Mouse (Mus musculus): ENCODE data around the gene C330007P06Rik. TPM values are rescaled to one million over a fixed set of nuclear protein-coding genes. Genes with fewer than 3 reads are reported as not detected.

Gene C330007P06Rik
- polyA plus RNA-seq, 2 experiments: 21.1 to 34.6 TPM

- Histone ChIP-seq H3K27me3 (ENCODE audit: control insufficient read depth, insufficient read depth, low read length) (no peaks in the 10 kb centered on the region), H3K9ac (ENCODE audit: low read depth, low read length, severe bottlenecking) (no peak overlapping the region), H3K4me3 (replicated peaks; ENCODE audit: low read length) (peak overlapping the region; percentile 39), H3K36me3 (ENCODE audit: control insufficient read depth, insufficient read depth, low read length) (no peaks in the 10 kb centered on the region), H3K4me1 (ENCODE audit: control insufficient read depth, insufficient read depth, low read length) (no peaks in the 10 kb centered on the region), H3K27ac (replicated peaks; ENCODE audit: low read depth, low read length) (peak overlapping the region; percentile 55; the same call in 1 of the 2 replicates), H3K4me2 (replicated peaks; ENCODE audit: low read depth, low read length, severe bottlenecking) (peak overlapping the region; percentile 49; the same call in 1 of the 2 replicates), H3K9me3 (ENCODE audit: control insufficient read depth, low read length) (no peaks in the 10 kb centered on the region)
- DNase-seq (ENCODE audit: low spot score): no peak
- TF ChIP-seq POLR2A (IDR thresholded peaks at IDR 0.05; ENCODE audit: borderline replicate concordance, extremely low read depth, insufficient read depth, insufficient read length): no peak
- ATAC-seq (ENCODE audit: low FRiP score, low read depth): no peak
- WGBS: 63% methylated on average over 6 of the region's 6 CpGs
Observed at GRCm38 (mm10) chrX:36808318-36808683, 65.6 kb downstream of the C330007P06Rik start.

GRCm38 (mm10) chrX:36807360-36808317 lies 66.3 kb downstream of the C330007P06Rik start:
- Histone ChIP-seq H3K27ac (replicated peaks; ENCODE audit: low read depth, low read length) (peak overlapping the region; percentile 55; the same call in 1 of the 2 replicates), H3K9ac (ENCODE audit: low read depth, low read length, severe bottlenecking) (peak overlapping the region; percentile 31), H3K27me3 (ENCODE audit: control insufficient read depth, insufficient read depth, low read length) (no peaks in the 10 kb centered on the region), H3K4me1 (ENCODE audit: control insufficient read depth, insufficient read depth, low read length) (no peaks in the 10 kb centered on the region), H3K4me3 (replicated peaks; ENCODE audit: low read length) (peak overlapping the region; percentile 39), H3K4me2 (replicated peaks; ENCODE audit: low read depth, low read length, severe bottlenecking) (peak overlapping the region; percentile 49), H3K36me3 (ENCODE audit: control insufficient read depth, insufficient read depth, low read length) (no peaks in the 10 kb centered on the region), H3K9me3 (ENCODE audit: control insufficient read depth, low read length) (no peaks in the 10 kb centered on the region)
- 21% methylated on average over 45 of the region's 45 CpGs for WGBS
- DNase-seq (ENCODE audit: low spot score) (peak; percentile 79), ATAC-seq (ENCODE audit: low FRiP score, low read depth) (peak; percentile 90)
- no peak for TF ChIP-seq POLR2A (IDR thresholded peaks at IDR 0.05; ENCODE audit: borderline replicate concordance, extremely low read depth, insufficient read depth, insufficient read length)

- H3K27me3 ChIP-seq (ENCODE audit: control insufficient read depth, insufficient read depth, low read length): no peaks in the 10 kb centered on the region
- DNase-seq (ENCODE audit: low spot score) (no peak), ATAC-seq (ENCODE audit: low FRiP score, low read depth) (no peak)
- no peaks in the 10 kb centered on the region for H3K9me3 ChIP-seq (ENCODE audit: control insufficient read depth, low read length)
- no peak for TF ChIP-seq POLR2A (IDR thresholded peaks at IDR 0.05; ENCODE audit: borderline replicate concordance, extremely low read depth, insufficient read depth, insufficient read length)
- no peak overlapping the region for H3K9ac ChIP-seq (ENCODE audit: low read depth, low read length, severe bottlenecking)
- H3K4me3 ChIP-seq (replicated peaks; ENCODE audit: low read length): no peak overlapping the region
- 58% methylated on average over 5 of the region's 5 CpGs for WGBS
- no peaks in the 10 kb centered on the region for H3K36me3 ChIP-seq (ENCODE audit: control insufficient read depth, insufficient read depth, low read length)
- H3K4me1 ChIP-seq (ENCODE audit: control insufficient read depth, insufficient read depth, low read length): no peaks in the 10 kb centered on the region
- H3K4me2 ChIP-seq (replicated peaks; ENCODE audit: low read depth, low read length, severe bottlenecking): no peak overlapping the region
- no peak overlapping the region for H3K27ac ChIP-seq (replicated peaks; ENCODE audit: low read depth, low read length)
Observed at GRCm38 (mm10) chrX:36805466-36806235, 68.3 kb downstream of the C330007P06Rik start.

- H3K4me1 ChIP-seq (ENCODE audit: control insufficient read depth, insufficient read depth, low read length): no peaks in the 10 kb centered on the region
- TF ChIP-seq POLR2A (IDR thresholded peaks at IDR 0.05; ENCODE audit: borderline replicate concordance, extremely low read depth, insufficient read depth, insufficient read length): no peak
- ATAC-seq (ENCODE audit: low FRiP score, low read depth) (no peak), DNase-seq (ENCODE audit: low spot score) (no peak)
- no peak overlapping the region for H3K27ac ChIP-seq (replicated peaks; ENCODE audit: low read depth, low read length)
- no peak overlapping the region for H3K4me2 ChIP-seq (replicated peaks; ENCODE audit: low read depth, low read length, severe bottlenecking)
- H3K4me3 ChIP-seq (replicated peaks; ENCODE audit: low read length): no peak overlapping the region
- H3K9ac ChIP-seq (ENCODE audit: low read depth, low read length, severe bottlenecking): no peak overlapping the region
- H3K36me3 ChIP-seq (ENCODE audit: control insufficient read depth, insufficient read depth, low read length): no peaks in the 10 kb centered on the region
- no peaks in the 10 kb centered on the region for H3K9me3 ChIP-seq (ENCODE audit: control insufficient read depth, low read length)
- no peaks in the 10 kb centered on the region for H3K27me3 ChIP-seq (ENCODE audit: control insufficient read depth, insufficient read depth, low read length)
- WGBS: 39% methylated on average over 5 of the region's 5 CpGs
Observed at GRCm38 (mm10) chrX:36804196-36804595, 69.7 kb downstream of the C330007P06Rik start.

- ATAC-seq (ENCODE audit: low FRiP score, low read depth): no peak
- 79% methylated on average over 5 of the region's 5 CpGs for WGBS
Observed at GRCm38 (mm10) chrX:36803189-36803588, 70.7 kb downstream of the C330007P06Rik start.

More at GRCm38 (mm10) chrX:36803189-36803588, 70.7 kb downstream of the C330007P06Rik start:
- H3K4me3 ChIP-seq (replicated peaks; ENCODE audit: low read length): no peak overlapping the region
- no peaks in the 10 kb centered on the region for H3K9me3 ChIP-seq (ENCODE audit: control insufficient read depth, low read length)
- H3K27ac ChIP-seq (replicated peaks; ENCODE audit: low read depth, low read length): no peak overlapping the region
- H3K27me3 ChIP-seq (ENCODE audit: control insufficient read depth, insufficient read depth, low read length): no peaks in the 10 kb centered on the region
- no peaks in the 10 kb centered on the region for H3K4me1 ChIP-seq (ENCODE audit: control insufficient read depth, insufficient read depth, low read length)
- H3K4me2 ChIP-seq (replicated peaks; ENCODE audit: low read depth, low read length, severe bottlenecking): no peak overlapping the region
- TF ChIP-seq POLR2A (IDR thresholded peaks at IDR 0.05; ENCODE audit: borderline replicate concordance, extremely low read depth, insufficient read depth, insufficient read length): no peak
- peaks cover under 1% of the 10 kb centered on the region; the same call in 1 of the 2 replicates for H3K36me3 ChIP-seq (ENCODE audit: control insufficient read depth, insufficient read depth, low read length)
- H3K9ac ChIP-seq (ENCODE audit: low read depth, low read length, severe bottlenecking): no peak overlapping the region
- no peak for DNase-seq (ENCODE audit: low spot score)
